Mouse (Mus musculus): Measurements from ENCODE around the gene Cdkl4.

- TF ChIP-seq EP300 (IDR thresholded peaks at IDR 0.05; ENCODE audit: low read depth) (no peak), CTCF (IDR thresholded peaks at IDR 0.05; ENCODE audit: low read depth) (no peak)
Measured at GRCm38 (mm10) chr17:80505766-80506165, 71.8 kb downstream of the Cdkl4 start.
